Mouse (Mus musculus): ENCODE measurements around the gene F830045P16Rik.
"Not testable (repeated sequence)": the region's sequence is repeated elsewhere in the genome, so short reads cannot be mapped to it uniquely, and the experiment has no call there.

F830045P16Rik gene

GRCm38 (mm10) chr2:129544919-129545318 is 8.5 kb upstream of the F830045P16Rik start:
- no peak for DNase-seq

DNA sequence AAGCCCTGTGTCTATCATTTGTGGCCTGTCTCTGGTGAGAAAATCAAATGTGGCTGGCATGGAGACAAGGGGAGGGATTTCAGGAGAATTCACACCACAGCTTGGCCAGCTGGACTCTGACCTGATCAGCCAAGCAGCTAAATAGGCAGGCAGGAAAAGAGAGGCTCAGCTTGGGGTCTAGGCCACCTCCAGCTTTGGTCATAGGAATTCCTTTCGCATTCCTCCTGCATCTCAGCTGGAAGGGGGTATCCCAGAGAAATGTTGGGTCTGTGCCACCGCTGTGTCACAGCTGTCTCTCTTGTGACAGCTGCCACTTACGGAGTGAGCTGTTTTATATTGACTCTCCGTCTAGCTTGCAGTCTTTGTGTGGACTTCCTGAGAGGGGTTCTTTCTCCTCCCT is 8.0 kb upstream of the F830045P16Rik start:
- peak; percentile 36 for DNase-seq

DNA sequence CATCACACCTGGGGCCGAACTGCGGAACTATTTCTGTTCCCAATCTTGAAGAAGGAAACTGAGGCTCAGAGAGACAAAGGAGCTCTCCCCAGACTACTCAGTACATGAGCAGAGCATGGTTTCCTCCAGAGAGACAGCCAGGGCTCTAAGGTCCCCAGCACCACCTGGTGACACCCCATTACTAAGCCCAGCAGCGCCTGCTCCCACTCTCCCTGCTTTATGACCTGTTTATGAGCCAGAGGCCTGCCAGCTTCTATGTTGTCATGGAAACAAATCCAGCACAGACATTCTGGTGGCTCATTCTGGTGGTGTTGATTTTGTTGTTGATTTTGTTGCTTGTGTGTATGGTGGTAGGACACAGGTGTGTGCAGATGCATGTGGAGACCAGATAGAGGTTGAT is 3.6 kb upstream of the F830045P16Rik start:
- no peak for DNase-seq

GRCm38 (mm10) chr2:129539175-129539574 is 2.8 kb upstream of the F830045P16Rik start:
- DNase-seq, result no peak

GRCm38 (mm10) chr2:129537926-129538325 is 1.5 kb upstream of the F830045P16Rik start:
- no peak for DNase-seq

- no peak for DNase-seq
Observed at GRCm38 (mm10) chr2:129537360-129537759, 958 bp upstream of the F830045P16Rik start.

- DNase-seq, result no peak
Observed at GRCm38 (mm10) chr2:129536926-129537325, 524 bp upstream of the F830045P16Rik start.

DNA sequence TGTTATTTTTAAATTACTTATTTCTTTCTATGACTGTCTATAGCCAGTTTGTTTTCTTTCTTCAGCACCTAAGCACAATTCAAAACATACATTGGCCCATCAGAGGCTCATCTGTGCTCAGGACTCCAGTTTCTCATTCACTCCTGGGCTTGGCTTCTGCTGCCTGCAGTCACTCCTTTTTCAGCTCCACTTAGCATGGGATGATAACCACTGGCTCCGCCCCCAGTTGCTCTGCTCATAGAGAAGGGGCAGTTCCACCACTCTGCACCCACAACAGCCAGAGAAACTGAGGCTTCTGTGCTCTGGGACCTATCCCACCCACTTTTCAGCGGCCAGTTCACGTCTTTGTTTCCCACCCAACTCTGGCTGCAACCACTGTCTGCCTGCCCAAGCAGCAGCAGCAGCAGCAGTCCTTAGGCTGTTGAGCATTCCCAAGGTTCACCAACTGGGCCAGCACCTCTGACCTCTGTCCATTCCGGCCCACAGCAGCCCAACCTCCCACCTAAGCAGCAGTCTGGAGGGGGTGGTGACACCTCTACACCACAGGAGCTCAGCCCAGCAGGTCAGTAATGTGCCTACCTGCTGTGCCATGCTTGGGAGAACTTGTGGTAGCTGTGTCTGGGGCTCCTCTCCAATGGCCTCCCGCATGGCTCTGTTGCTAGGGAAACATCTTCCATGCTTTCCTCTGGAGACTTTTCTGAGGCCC is 1.4 kb downstream of the F830045P16Rik start:
- DNase-seq, result no peak

- no peak for DNase-seq
Observed at GRCm38 (mm10) chr2:129531890-129532289, 4.5 kb downstream of the F830045P16Rik start.

GRCm38 (mm10) chr2:129531102-129531501 is 5.3 kb downstream of the F830045P16Rik start:
- no peak for DNase-seq

- DNase-seq, result peak; percentile 29
Observed at GRCm38 (mm10) chr2:129529297-129530209, 6.8 kb downstream of the F830045P16Rik start.

DNA sequence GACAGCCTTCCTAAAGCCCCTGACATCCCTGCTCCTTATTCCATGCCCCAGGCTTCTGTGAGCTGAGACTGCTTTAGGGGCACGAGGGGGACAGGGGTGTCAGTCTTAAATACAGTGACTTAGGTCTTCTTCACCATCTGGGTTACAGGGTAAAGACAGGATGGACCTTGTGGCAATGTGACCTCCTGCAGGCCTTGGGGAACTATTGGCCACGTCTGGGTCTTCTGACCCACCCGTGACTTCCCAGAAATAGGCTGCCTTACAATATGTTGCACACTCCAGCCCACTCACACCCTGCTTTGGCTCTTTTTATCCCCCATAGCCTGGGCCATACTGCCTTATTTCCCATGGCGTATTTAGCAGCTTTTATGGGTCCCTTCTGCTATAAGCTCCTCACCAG is 8.5 kb downstream of the F830045P16Rik start:
- no peak for DNase-seq

- no peak for DNase-seq
Observed at GRCm38 (mm10) chr2:129526322-129526721, 10.1 kb downstream of the F830045P16Rik start.

DNA sequence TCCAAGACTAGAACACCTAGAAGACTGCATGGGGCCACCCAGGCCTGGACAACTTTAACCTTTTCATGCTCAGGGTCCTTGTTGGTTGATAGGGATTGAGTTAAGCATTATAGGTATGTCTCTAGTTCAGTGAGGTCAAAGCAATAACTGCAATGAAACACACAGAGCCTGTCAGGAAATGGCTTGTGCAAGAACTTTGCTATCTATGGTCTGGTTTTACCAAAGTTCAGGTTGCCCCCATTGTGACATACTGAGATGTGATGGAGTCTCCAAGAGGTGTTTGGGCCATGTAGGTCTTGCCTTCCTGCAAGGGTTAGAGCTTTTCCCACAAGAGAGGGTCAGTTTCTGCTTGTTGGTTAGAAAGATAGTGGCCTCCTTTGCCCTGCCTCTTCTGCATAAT is 10.8 kb downstream of the F830045P16Rik start:
- no peak for DNase-seq

- no peak for DNase-seq
Observed at GRCm38 (mm10) chr2:129518526-129518925, 17.9 kb downstream of the F830045P16Rik start.

- DNase-seq, result no peak
Observed at GRCm38 (mm10) chr2:129514923-129515920, 21.2 kb downstream of the F830045P16Rik start.

GRCm38 (mm10) chr2:129514401-129514667 is 22.1 kb downstream of the F830045P16Rik start:
- DNase-seq, result no peak

- DNase-seq, result no peak
Observed at GRCm38 (mm10) chr2:129513546-129514400, 22.6 kb downstream of the F830045P16Rik start.

DNA sequence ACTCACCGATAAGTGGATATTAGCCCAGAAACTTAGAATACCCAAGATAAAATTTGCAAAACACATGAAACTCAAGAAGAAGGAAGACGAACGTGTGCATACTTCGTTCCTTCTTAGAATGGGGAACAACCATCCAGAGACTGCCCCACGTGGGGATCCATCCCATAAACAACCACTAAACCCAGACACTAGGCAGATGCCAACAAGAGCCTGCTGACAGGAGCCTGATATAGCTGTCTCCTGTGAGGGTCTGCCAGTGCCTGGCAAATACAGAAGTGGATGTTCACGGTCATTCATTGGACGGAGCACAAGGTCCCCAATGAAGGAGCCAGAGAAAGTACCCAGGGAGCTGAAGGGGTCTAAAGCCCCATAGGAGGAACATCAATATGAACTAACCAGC is 24.3 kb downstream of the F830045P16Rik start:
- DNase-seq, result not testable (repeated sequence)

DNA sequence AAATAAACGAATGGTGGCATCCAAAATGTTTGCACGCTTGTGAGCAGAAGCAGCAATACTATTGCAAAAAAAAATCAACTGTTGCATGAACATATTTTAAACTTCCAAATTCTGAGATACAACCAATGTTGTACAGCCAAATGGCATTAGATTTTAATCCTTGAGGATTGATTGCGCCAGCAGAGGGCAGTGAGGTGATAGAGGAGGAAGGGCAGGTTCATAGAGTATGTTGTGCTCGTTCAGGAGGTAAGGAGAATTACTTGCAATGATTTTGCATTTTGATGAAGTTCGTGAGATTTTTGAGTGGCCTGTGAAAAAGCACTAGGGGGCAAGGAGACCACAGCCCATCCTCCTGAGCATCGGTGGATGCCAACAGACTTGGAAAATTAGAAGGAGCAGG is 33.8 kb downstream of the F830045P16Rik start:
- DNase-seq, result peak; percentile 76

- no peak for DNase-seq
Observed at GRCm38 (mm10) chr2:129489496-129490285, 46.7 kb downstream of the F830045P16Rik start.

Data from lung, postnatal 10 days (tissue).